Mouse (Mus musculus) liver, adult 2 months (tissue): Measurements from ENCODE around the gene Ctdsp2.

Experiments used
- CTCF ChIP-seq: fragments of 200-500 bp; IDR thresholded peaks from 2 replicates; pipeline ENCODE4 v1.5.1; 2011; ENCODE audit warnings: low read depth, low read length, control low read depth
- POLR2A ChIP-seq: fragments of 200-500 bp; IDR thresholded peaks from 2 replicates; pipeline ENCODE4 v1.6.1; 2011; ENCODE audit warnings: low read length, control low read depth; ENCODE audit not compliant: insufficient read depth; ENCODE audit errors: extremely low read depth

- TF ChIP-seq CTCF (no peak), POLR2A (no peak)
These were observed 15.6 kb upstream of the Ctdsp2 start for GRCm38 (mm10) chr10:126962966-126963330.
